Mouse (Mus musculus) MEL (cell line): ENCODE results near the gene Kpnb1. TPM values are rescaled to one million over a fixed set of nuclear protein-coding genes. Genes with fewer than 3 reads are reported as not detected.
A peak's percentile ranks its signal among the peaks of the same experiment; 100 is the strongest.

ENCODE experiments used
- DNase-seq: peaks from one replicate; pipeline ENCODE4 v3.0.0; 2011; ENCODE audit warnings: low read depth, low spot score
- H3K27ac ChIP-seq: 2 replicates; pipeline ENCODE4 v1.5.1; 2012; ENCODE audit warnings: low read depth, mild to moderate bottlenecking, control low read depth, low read length, moderate library complexity; ENCODE audit not compliant: control insufficient read depth
- H3K27me3 ChIP-seq, 2 experiments: fragments of 150-350 bp in 1 of 2; sonication (generic) in 1 of 2; 2 replicates each; pipeline ENCODE4 v1.6.1; 2012; ENCODE audit warnings: low read length in 2 of 2, mild to moderate bottlenecking in 2 of 2, improper control_type of control experiment in 1 of 2, moderate library complexity in 1 of 2; ENCODE audit not compliant: insufficient read depth in 2 of 2, control insufficient read depth in 1 of 2
- H3K36me3 ChIP-seq, 2 experiments: 2 replicates each; pipeline ENCODE4 v1.6.1; 2012 to 2014; ENCODE audit warnings: low read length in 2 of 2, improper control_type of control experiment in 1 of 2, inconsistent platforms in 1 of 2, mild to moderate bottlenecking in 1 of 2; ENCODE audit not compliant: insufficient read depth in 2 of 2, control insufficient read depth in 1 of 2
- H3K4me1 ChIP-seq, 2 experiments: fragments of 150-350 bp in 1 of 2; sonication (generic) in 1 of 2; 2 replicates each; pipeline ENCODE4 v1.6.1; 2012; ENCODE audit warnings: low read length in 2 of 2, improper control_type of control experiment in 1 of 2, mild to moderate bottlenecking in 1 of 2; ENCODE audit not compliant: insufficient read depth in 2 of 2, control insufficient read depth in 1 of 2
- H3K4me3 ChIP-seq, 2 experiments: fragments of 150-350 bp in 1 of 2; sonication (generic) in 1 of 2; 2 replicates each; pipeline ENCODE4 v1.5.1; 2012; ENCODE audit warnings: low read depth in 2 of 2, low read length in 2 of 2, mild to moderate bottlenecking in 2 of 2, moderate library complexity in 2 of 2, control low read depth in 1 of 2, improper control_type of control experiment in 1 of 2; ENCODE audit not compliant: control insufficient read depth in 1 of 2, insufficient read depth in 1 of 2
- H3K79me2 ChIP-seq: 2 replicates; pipeline ENCODE4 v1.6.1; 2012; ENCODE audit warnings: mild to moderate bottlenecking, low read length, moderate library complexity; ENCODE audit not compliant: control insufficient read depth, poor library complexity, insufficient read depth
- H3K9ac ChIP-seq: 2 replicates; pipeline ENCODE4 v1.6.1; 2012; ENCODE audit warnings: low read depth, mild to moderate bottlenecking, control low read depth, low read length, moderate library complexity; ENCODE audit not compliant: control insufficient read depth, poor library complexity, severe bottlenecking
- H3K9me3 ChIP-seq: fragments of 150-350 bp; sonication (generic); replicated peaks from 2 replicates; pipeline ENCODE4 v1.6.1; 2012; ENCODE audit warnings: mild to moderate bottlenecking, low read length, improper control_type of control experiment, moderate library complexity; ENCODE audit not compliant: insufficient read depth
- BHLHE40 ChIP-seq: IDR thresholded peaks from 2 replicates; pipeline ENCODE4 v1.6.1; 2012; ENCODE audit warnings: low read depth, mild to moderate bottlenecking, inconsistent platforms, low read length, improper control_type of control experiment, borderline replicate concordance
- CHD1 ChIP-seq: IDR thresholded peaks from 2 replicates; pipeline ENCODE4 v1.6.1; 2012; ENCODE audit warnings: low read depth, mild to moderate bottlenecking, inconsistent platforms, low read length, improper control_type of control experiment
- CHD2 ChIP-seq: IDR thresholded peaks from 2 replicates; pipeline ENCODE4 v1.6.1; 2011; ENCODE audit warnings: low read length, improper control_type of control experiment
- CTCF ChIP-seq, 3 experiments: IDR thresholded peaks in 2 of 3; conservative IDR thresholded peaks in 1 of 3; 2 replicates each; pipeline ENCODE4 v1.5.1; 2011 to 2012; ENCODE audit warnings: low read length in 3 of 3, low read depth in 2 of 3, mild to moderate bottlenecking in 2 of 3, improper control_type of control experiment in 1 of 3, inconsistent platforms in 1 of 3, mixed read lengths in 1 of 3, moderate library complexity in 1 of 3; ENCODE audit not compliant: control insufficient read depth in 1 of 3, insufficient read depth in 1 of 3, poor library complexity in 1 of 3, severe bottlenecking in 1 of 3
- E2F4 ChIP-seq: IDR thresholded peaks from 2 replicates; pipeline ENCODE4 v1.6.1; 2011; ENCODE audit warnings: low read depth, low read length, improper control_type of control experiment, borderline replicate concordance
- EP300 ChIP-seq, 2 experiments: IDR thresholded peaks; 2 replicates each; pipeline ENCODE4 v1.6.1; 2011; ENCODE audit warnings: improper control_type of control experiment in 2 of 2, low read length in 2 of 2, low read depth in 1 of 2, mild to moderate bottlenecking in 1 of 2
- ETS1 ChIP-seq: IDR thresholded peaks from 2 replicates; pipeline ENCODE4 v1.6.1; 2012; ENCODE audit warnings: low read depth, mild to moderate bottlenecking, inconsistent platforms, low read length, improper control_type of control experiment, moderate library complexity
- GABPA ChIP-seq: IDR thresholded peaks from 2 replicates; pipeline ENCODE4 v1.6.1; 2012; ENCODE audit warnings: low read depth, mild to moderate bottlenecking, inconsistent platforms, low read length, improper control_type of control experiment, moderate library complexity
- JUND ChIP-seq: IDR thresholded peaks from 2 replicates; pipeline ENCODE4 v1.6.1; 2011; ENCODE audit warnings: low read depth, mild to moderate bottlenecking, improper control_type of control experiment, low read length
- KAT2A ChIP-seq: conservative IDR thresholded peaks from 2 replicates; pipeline ENCODE4 v1.6.1; 2012; ENCODE audit warnings: low read depth, low read length, improper control_type of control experiment, inconsistent platforms
- MAX ChIP-seq: IDR thresholded peaks from 2 replicates; pipeline ENCODE4 v1.6.1; 2011; ENCODE audit warnings: low read length, improper control_type of control experiment
- MAZ ChIP-seq: IDR thresholded peaks from 2 replicates; pipeline ENCODE4 v1.6.1; 2012; ENCODE audit warnings: low read depth, mild to moderate bottlenecking, inconsistent platforms, low read length, improper control_type of control experiment
- MEF2A ChIP-seq: IDR thresholded peaks from 2 replicates; pipeline ENCODE4 v1.6.1; 2014; ENCODE audit warnings: low read depth, mild to moderate bottlenecking, inconsistent platforms, low read length, improper control_type of control experiment; ENCODE audit not compliant: poor library complexity, insufficient replicate concordance, severe bottlenecking; ENCODE audit errors: extremely low read depth
- NELFE ChIP-seq: IDR thresholded peaks from 2 replicates; pipeline ENCODE4 v1.6.1; 2011; ENCODE audit warnings: low read depth, low read length, improper control_type of control experiment
- NRF1 ChIP-seq: IDR thresholded peaks from 2 replicates; pipeline ENCODE4 v1.6.1; 2014; ENCODE audit warnings: low read depth, mild to moderate bottlenecking, inconsistent platforms, low read length, improper control_type of control experiment, moderate library complexity; ENCODE audit not compliant: poor library complexity, insufficient read depth, severe bottlenecking
- POLR2A ChIP-seq, 2 experiments: IDR thresholded peaks; 2 replicates each; pipeline ENCODE4 v1.6.1; 2011 to 2012; ENCODE audit warnings: low read length in 2 of 2, mild to moderate bottlenecking in 2 of 2, control low read depth in 1 of 2, improper control_type of control experiment in 1 of 2, low read depth in 1 of 2, moderate library complexity in 1 of 2; ENCODE audit not compliant: control insufficient read depth in 1 of 2, insufficient read depth in 1 of 2, poor library complexity in 1 of 2
- POLR2AphosphoS2 ChIP-seq: IDR thresholded peaks from 2 replicates; pipeline ENCODE4 v1.6.1; 2011; ENCODE audit warnings: low read length, improper control_type of control experiment
- RAD21 ChIP-seq: IDR thresholded peaks from 2 replicates; pipeline ENCODE4 v1.6.1; 2011; ENCODE audit warnings: mild to moderate bottlenecking, low read depth, low read length, improper control_type of control experiment
- RCOR1 ChIP-seq: IDR thresholded peaks from 2 replicates; pipeline ENCODE4 v1.6.1; 2012; ENCODE audit warnings: low read depth, mild to moderate bottlenecking, inconsistent platforms, low read length, improper control_type of control experiment
- SMC3 ChIP-seq: IDR thresholded peaks from 2 replicates; pipeline ENCODE4 v1.6.1; 2011; ENCODE audit warnings: low read depth, low read length, improper control_type of control experiment
- TBP ChIP-seq: IDR thresholded peaks from 2 replicates; pipeline ENCODE4 v1.8.0; 2011; ENCODE audit warnings: low read depth, low read length, improper control_type of control experiment
- UBTF ChIP-seq: IDR thresholded peaks from 2 replicates; pipeline ENCODE4 v1.6.1; 2012; ENCODE audit warnings: low read depth, mild to moderate bottlenecking, inconsistent platforms, low read length, improper control_type of control experiment, moderate library complexity, borderline replicate concordance; ENCODE audit not compliant: insufficient read depth
- USF2 ChIP-seq, 2 experiments: IDR thresholded peaks; 2 replicates each; pipeline ENCODE4 v1.6.1; 2011 to 2012; ENCODE audit warnings: improper control_type of control experiment in 2 of 2, low read length in 2 of 2, borderline replicate concordance in 1 of 2, inconsistent platforms in 1 of 2, low read depth in 1 of 2, mild to moderate bottlenecking in 1 of 2; ENCODE audit not compliant: insufficient read depth in 1 of 2
- ZKSCAN1 ChIP-seq: IDR thresholded peaks from 2 replicates; pipeline ENCODE4 v1.6.1; 2012; ENCODE audit warnings: low read depth, mild to moderate bottlenecking, inconsistent platforms, low read length, improper control_type of control experiment, moderate library complexity
- ZMIZ1 ChIP-seq: IDR thresholded peaks from 2 replicates; pipeline ENCODE4 v1.6.1; 2012; ENCODE audit warnings: low read depth, mild to moderate bottlenecking, inconsistent platforms, low read length, improper control_type of control experiment, moderate library complexity
- polyA plus RNA-seq, 2 experiments: library from polyadenylated mRNA; stranded (reverse) in 1 of 2; unstranded in 1 of 2; fragments of >175 nt in 1 of 2; fragments of >200 nt in 1 of 2; gene quantifications; 2 replicates each; pipeline versions ENCODE4 v1.2.1 to v1.2.4; 2012; ENCODE audit warnings: low replicate concordance in 2 of 2, low read depth in 1 of 2; ENCODE audit not compliant: insufficient read length in 2 of 2, insufficient read depth in 1 of 2, missing spikeins in 1 of 2
- total RNA-seq: library from RNA; depleted of rRNA; stranded (reverse); fragments of 300-350 nt; gene quantifications from 2 replicates; pipeline ENCODE4 v1.2.3, GENCODE M21; 2012

Kpnb1 gene
- total and polyA plus RNA-seq, 3 experiments: 237 to 463 (median 275) TPM

DNA sequence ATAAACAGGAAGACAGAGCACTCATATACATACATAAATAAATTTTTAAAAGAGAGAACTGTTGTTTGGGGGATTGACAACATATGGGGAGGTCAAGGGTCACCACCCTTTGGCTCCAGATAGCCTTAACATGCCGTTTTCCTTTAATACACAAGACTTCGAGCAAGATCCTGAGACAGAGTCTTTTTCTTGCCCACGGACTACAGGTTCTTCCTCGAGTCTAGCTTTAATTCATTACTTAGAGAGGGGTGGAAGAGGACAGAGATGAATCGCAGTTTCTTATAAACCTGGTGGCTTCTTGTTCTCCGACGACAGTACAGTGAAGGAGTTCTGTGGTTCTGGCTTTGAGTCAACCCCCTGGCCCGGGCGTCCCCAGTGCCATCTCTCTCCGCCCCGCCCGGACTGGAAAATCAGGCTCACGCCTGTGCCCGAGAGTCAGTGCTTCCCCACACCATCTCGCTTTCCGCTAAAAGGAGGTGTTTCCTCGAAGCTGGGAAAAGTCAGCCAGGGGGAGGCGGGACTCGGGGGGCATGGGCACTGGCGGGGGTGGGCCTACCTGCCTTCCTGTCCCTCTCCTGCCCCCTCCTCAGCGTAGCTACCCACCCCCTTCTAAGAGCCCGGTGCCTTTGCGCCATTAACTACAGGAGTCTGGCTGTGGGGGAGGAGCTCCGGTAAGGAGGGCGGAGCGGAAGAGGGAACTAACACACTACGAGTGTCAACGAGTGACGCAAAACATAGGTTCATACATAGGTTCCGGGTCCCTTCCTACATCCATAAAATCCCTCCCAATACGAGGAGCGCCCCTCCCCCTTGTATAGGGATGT is 60.8 kb downstream of the Kpnb1 start (continued):
- TF ChIP-seq GABPA: no peak
- TF ChIP-seq SMC3: no peak
- TF ChIP-seq MAZ: peak; percentile 25; the same call in 1 of the 2 replicates
- TF ChIP-seq NRF1: no peak
- no peak for TF ChIP-seq KAT2A
- TF ChIP-seq ZKSCAN1: no peak
- TF ChIP-seq JUND: no peak
- no peak for TF ChIP-seq MEF2A
- no peak for TF ChIP-seq EP300 (IDR thresholded peaks at IDR 0.05; ENCODE audit: low read depth in 1 of 2, low read length in 2 of 2)
- TF ChIP-seq CHD2: no peak
- TF ChIP-seq CTCF (IDR thresholded peaks at IDR 0.05 in 2 of 3, conservative IDR thresholded peaks at IDR 0.05 in 1 of 3; ENCODE audit: control insufficient read depth in 1 of 3, insufficient read depth in 1 of 3, low read depth in 2 of 3, low read length in 3 of 3, poor library complexity in 1 of 3, severe bottlenecking in 1 of 3): no peak
- TF ChIP-seq CHD1: no peak
- peak; percentile 41 for TF ChIP-seq MAX

GRCm38 (mm10) chr11:97124266-97125036 is 63.2 kb downstream of the Kpnb1 start:
- Histone ChIP-seq H3K27me3 (no peaks in the 10 kb centered on the region; a peak in 1 of 4 replicates), H3K9me3 (no peaks in the 10 kb centered on the region), H3K9ac (no peak overlapping the region)
- TF ChIP-seq NELFE: no peak
- TF ChIP-seq USF2 (IDR thresholded peaks at IDR 0.05; ENCODE audit: borderline replicate concordance in 1 of 2, insufficient read depth in 1 of 2, low read depth in 1 of 2, low read length in 2 of 2): no peak
- TF ChIP-seq POLR2A (IDR thresholded peaks at IDR 0.05; ENCODE audit: control insufficient read depth in 1 of 2, insufficient read depth in 1 of 2, low read depth in 1 of 2, low read length in 2 of 2, poor library complexity in 1 of 2): peak; percentile 65 to 77; a peak in 3 of 4 replicates
- TF ChIP-seq TBP: peak; percentile 91
- no peak for TF ChIP-seq JUND
- TF ChIP-seq ZMIZ1: peak; percentile 97; the same call in 1 of the 2 replicates
- no peak for TF ChIP-seq RCOR1
- no peak for TF ChIP-seq UBTF
- no peak for TF ChIP-seq E2F4
- no peak for TF ChIP-seq EP300 (IDR thresholded peaks at IDR 0.05; ENCODE audit: low read depth in 1 of 2, low read length in 2 of 2)
- 0 out of 2 replicates have a peak, but pooled peaks have one; percentile 11 for TF ChIP-seq ETS1
- TF ChIP-seq MEF2A: no peak
- TF ChIP-seq POLR2AphosphoS2: peak; percentile 65; the same call in 1 of the 2 replicates
- no peak for TF ChIP-seq CTCF (IDR thresholded peaks at IDR 0.05 in 2 of 3, conservative IDR thresholded peaks at IDR 0.05 in 1 of 3; ENCODE audit: control insufficient read depth in 1 of 3, insufficient read depth in 1 of 3, low read depth in 2 of 3, low read length in 3 of 3, poor library complexity in 1 of 3, severe bottlenecking in 1 of 3)
- TF ChIP-seq BHLHE40: no peak
- no peak for TF ChIP-seq RAD21
- TF ChIP-seq NRF1: no peak
- no peak for TF ChIP-seq SMC3
- TF ChIP-seq CHD2: no peak
- no peak for TF ChIP-seq MAX
- TF ChIP-seq, all 39 proteins: peak for 5
- peaks cover 0 to 20% of the 10 kb centered on the region in 2 experiments; a peak in 2 of 4 replicates for H3K36me3 ChIP-seq
- no peaks in the 10 kb centered on the region; the same call in 1 of the 2 replicates for H3K79me2 ChIP-seq
- peak; percentile 48 for DNase-seq
- peaks cover 14 to 17% of the 10 kb centered on the region in 2 experiments for H3K4me1 ChIP-seq
- H3K4me3 ChIP-seq: no peak overlapping the region
- H3K27ac ChIP-seq: no peak overlapping the region; the same call in 1 of the 2 replicates
